Mouse (Mus musculus): ENCODE measurements around the gene Olfr885. TPM values are rescaled to one million over a fixed set of nuclear protein-coding genes. Genes with fewer than 3 reads are reported as not detected.

Gene Olfr885
- not detected for total RNA-seq (2021)

DNA sequence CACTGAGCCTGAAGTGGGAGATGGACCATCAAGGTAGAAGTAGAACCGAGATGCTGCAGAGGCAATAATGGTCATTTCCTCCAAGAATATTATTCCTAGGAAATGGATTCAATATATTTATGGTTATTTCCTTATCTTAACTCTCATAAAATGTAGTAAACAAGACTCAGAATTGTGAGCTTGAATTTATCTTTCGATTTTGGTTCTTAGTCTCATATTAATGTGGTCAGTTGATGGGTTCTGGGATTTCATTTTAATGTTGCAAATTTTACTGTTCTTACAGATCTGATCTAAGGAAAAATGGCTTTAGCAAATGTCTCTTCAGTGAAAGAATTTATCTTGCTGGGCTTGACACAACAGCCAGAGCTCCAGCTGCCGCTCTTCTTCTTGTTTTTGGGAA, at the start of gene Olfr885:
Gene Olfr885 (plus strand): TSS at position 301 of the 400 bp plus-strand sequence.
- no peak for DNase-seq (ENCODE audit: extremely low spot score in 1 of 2, low spot score in 2 of 2)
- intact Hi-C loops (cut with DNase I), result no loop called here

DNA sequence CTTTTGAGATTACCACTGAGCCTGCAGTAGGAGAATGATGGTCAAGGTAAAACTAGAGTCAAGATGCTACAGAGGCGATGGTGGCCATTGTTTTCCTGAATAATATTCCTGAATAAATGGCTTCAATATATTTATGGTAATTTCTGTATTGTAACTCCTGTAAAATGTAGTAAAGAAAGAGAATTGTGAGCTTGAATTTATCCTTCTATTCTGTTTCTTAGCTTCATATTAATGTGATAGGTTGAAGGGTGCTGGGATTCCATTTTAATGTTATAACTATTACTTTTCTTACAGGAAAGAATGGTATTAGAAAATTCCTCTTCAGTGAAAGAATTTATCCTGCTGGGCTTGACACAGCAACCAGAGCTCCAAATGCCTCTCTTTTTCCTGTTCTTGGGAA, 35.6 kb upstream of the Olfr885 start, which contains the start of gene Olfr883:
Gene Olfr883 (plus strand): TSS at position 301 of the 400 bp plus-strand sequence.
- DNase-seq (ENCODE audit: extremely low spot score in 1 of 2, low spot score in 2 of 2), result no peak
- intact Hi-C loops (cut with DNase I), result no loop called here

DNA sequence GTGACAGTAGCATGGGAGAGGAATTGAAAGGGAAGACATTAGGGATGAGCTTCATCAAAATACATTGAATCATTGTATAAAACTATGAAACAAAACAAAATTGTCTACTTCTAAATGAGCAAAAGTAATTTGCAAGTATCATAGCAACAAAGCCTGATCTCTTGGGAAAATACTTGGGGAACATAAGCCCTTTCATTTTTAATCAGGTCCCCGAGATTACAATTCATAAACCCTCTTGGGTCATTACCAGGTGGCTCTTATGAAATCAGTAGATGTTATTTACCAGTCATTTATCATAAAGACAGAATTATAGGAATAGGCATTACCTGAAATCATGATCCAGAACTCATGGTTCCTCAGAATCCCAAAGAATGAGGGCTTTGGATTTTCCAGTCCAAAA, 14.9 kb upstream of the Olfr885 start, which contains the start of gene Olfr884:
Gene Olfr884 (plus strand): TSS at position 301 of the 400 bp plus-strand sequence.
- DNase-seq (ENCODE audit: extremely low spot score in 1 of 2, low spot score in 2 of 2), result no peak
- intact Hi-C loops (cut with DNase I), result no loop called here

DNA sequence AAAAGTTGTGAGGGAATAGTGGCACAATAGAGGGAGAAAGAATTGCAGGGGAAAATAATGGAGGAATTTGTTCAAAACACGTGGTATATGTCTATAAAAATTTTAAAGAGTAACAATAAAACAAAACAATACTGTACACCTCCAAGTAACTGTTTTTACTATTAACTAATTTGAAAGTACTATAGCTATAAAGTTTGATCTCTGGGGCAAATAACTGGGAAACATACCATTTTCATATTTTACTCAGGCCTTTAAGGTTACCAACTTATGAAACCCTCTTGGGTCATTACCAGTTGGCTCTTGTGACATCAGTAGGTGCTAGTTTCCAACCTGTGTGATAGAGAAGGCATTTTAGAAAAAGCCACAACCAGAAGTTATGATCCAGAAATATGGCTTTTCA, 22.6 kb downstream of the Olfr885 start, which contains the start of gene Olfr887:
Gene Olfr887 (plus strand): TSS at position 301 of the 400 bp plus-strand sequence.
- no peak for DNase-seq (ENCODE audit: extremely low spot score in 1 of 2, low spot score in 2 of 2)
- intact Hi-C loops (cut with DNase I), result no loop called here

DNA sequence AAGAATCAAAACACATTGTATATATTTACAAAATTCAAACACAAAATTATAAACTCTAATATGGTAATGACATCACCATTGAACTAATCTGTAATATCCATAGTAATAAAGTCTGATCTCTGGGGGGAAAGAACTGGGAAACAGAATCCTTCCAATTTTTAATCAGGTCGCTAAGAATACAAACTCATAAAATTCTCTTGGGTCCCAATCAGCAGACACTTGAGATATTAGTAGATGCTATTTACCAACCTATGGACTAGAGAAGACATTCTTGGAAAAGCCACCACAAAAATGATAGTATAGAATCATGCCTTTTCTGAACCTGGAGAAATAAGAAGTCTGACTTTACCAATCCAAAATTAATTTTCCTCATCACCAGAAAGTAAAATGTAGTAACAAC, 46.7 kb downstream of the Olfr885 start, which contains the start of gene Olfr888:
Gene Olfr888 (plus strand): TSS at position 301 of the 400 bp plus-strand sequence.
- DNase-seq (ENCODE audit: extremely low spot score in 1 of 2, low spot score in 2 of 2), result no peak
- intact Hi-C loops (cut with DNase I), result no loop called here

Other genes with a start within 250 kb of the Olfr885 start
- not detected for gene Olfr877, start 207.1 kb upstream of the Olfr885 start, total RNA-seq (2021)
- under 1 TPM in 1 of 2 experiments, not detected in 1; 0.06 TPM for gene Olfr145, start 164.6 kb upstream of the Olfr885 start, total RNA-seq (2021)
- gene Olfr878, start 143.5 kb upstream of the Olfr885 start, total RNA-seq (2021), result not detected
- not detected for gene Olfr881, start 69.5 kb upstream of the Olfr885 start, total RNA-seq (2021)
- gene Olfr883, start 35.5 kb upstream of the Olfr885 start, total RNA-seq (2021), result not detected
- not detected for gene Olfr884, start 14.8 kb upstream of the Olfr885 start, total RNA-seq (2021)
- under 1 TPM in 1 of 2 experiments, not detected in 1; 0.06 TPM for gene Olfr887, start 22.8 kb downstream of the Olfr885 start, total RNA-seq (2021)
- gene Olfr888, start 46.8 kb downstream of the Olfr885 start, total RNA-seq (2021), result not detected
- gene Olfr889, start 53.9 kb downstream of the Olfr885 start, total RNA-seq (2021), result not detected
- not detected for gene Olfr890, start 81.2 kb downstream of the Olfr885 start, total RNA-seq (2021)
- gene Olfr891, start 119.5 kb downstream of the Olfr885 start, total RNA-seq (2021), result not detected
- gene Olfr893, start 147.0 kb downstream of the Olfr885 start, total RNA-seq (2021), result not detected
- not detected for gene Olfr894, start 156.7 kb downstream of the Olfr885 start, total RNA-seq (2021)
- gene Olfr143, start 191.5 kb downstream of the Olfr885 start, total RNA-seq (2021), result not detected
- not detected for gene Olfr895, start 206.5 kb downstream of the Olfr885 start, total RNA-seq (2021)
- not detected for gene Olfr896-ps1, start 229.8 kb downstream of the Olfr885 start, total RNA-seq (2021)

All from left cerebral cortex, postnatal 10 days (tissue).